Mouse (Mus musculus) neural tube, embryonic 10.5 days (tissue): Measurements from ENCODE around the gene Gm28035.
A peak's percentile ranks its signal among the peaks of the same experiment; 100 is the strongest.

Source experiments
- DNase-seq: peaks from one replicate; pipeline ENCODE4 v3.0.0-alpha.2; 2017; ENCODE audit warnings: low spot score; ENCODE audit errors: extremely low spot score

The Gm28035 gene

GRCm38 (mm10) chr2:30237881-30238280 is 2.5 kb upstream of the Gm28035 start:
- no peak for DNase-seq

GRCm38 (mm10) chr2:30238906-30239465 is 1.4 kb upstream of the Gm28035 start:
- no peak for DNase-seq

- DNase-seq, result no peak
These were observed 590 bp upstream of the Gm28035 start for GRCm38 (mm10) chr2:30239777-30240176.

GRCm38 (mm10) chr2:30242509-30242908 is 2.1 kb downstream of the Gm28035 start:
- DNase-seq, result peak; percentile 42

GRCm38 (mm10) chr2:30243391-30243790 is 3.0 kb downstream of the Gm28035 start:
- DNase-seq, result no peak

GRCm38 (mm10) chr2:30244595-30245178 is 4.3 kb downstream of the Gm28035 start:
- DNase-seq, result no peak

- DNase-seq, result no peak
These were observed 6.7 kb downstream of the Gm28035 start for GRCm38 (mm10) chr2:30247036-30247435.

GRCm38 (mm10) chr2:30247681-30248080 is 7.3 kb downstream of the Gm28035 start:
- no peak for DNase-seq

GRCm38 (mm10) chr2:30249182-30249581 is 8.8 kb downstream of the Gm28035 start:
- DNase-seq, result no peak

- no peak for DNase-seq
These were observed 10.1 kb downstream of the Gm28035 start for GRCm38 (mm10) chr2:30250166-30251128.

- no peak for DNase-seq
These were observed 11.2 kb downstream of the Gm28035 start for GRCm38 (mm10) chr2:30251417-30252104.

GRCm38 (mm10) chr2:30252521-30252920 is 12.2 kb downstream of the Gm28035 start:
- DNase-seq, result no peak

GRCm38 (mm10) chr2:30253809-30254208 is 13.4 kb downstream of the Gm28035 start:
- no peak for DNase-seq

GRCm38 (mm10) chr2:30255631-30256395 is 15.4 kb downstream of the Gm28035 start:
- DNase-seq, result no peak

- no peak for DNase-seq
These were observed 16.4 kb downstream of the Gm28035 start for GRCm38 (mm10) chr2:30256616-30257350.

- DNase-seq, result no peak
These were observed 17.5 kb downstream of the Gm28035 start for GRCm38 (mm10) chr2:30257699-30258460.

- DNase-seq, result no peak
These were observed 18.2 kb downstream of the Gm28035 start for GRCm38 (mm10) chr2:30258600-30258999.

- DNase-seq, result no peak
These were observed 19.0 kb downstream of the Gm28035 start for GRCm38 (mm10) chr2:30259131-30260064.
